Mouse (Mus musculus): ENCODE measurements around the gene Gm17571. TPM values are rescaled to one million over a fixed set of nuclear protein-coding genes. Genes with fewer than 3 reads are reported as not detected.

Gm17571 gene
- total and polyA plus RNA-seq, 3 experiments: not detected

DNA sequence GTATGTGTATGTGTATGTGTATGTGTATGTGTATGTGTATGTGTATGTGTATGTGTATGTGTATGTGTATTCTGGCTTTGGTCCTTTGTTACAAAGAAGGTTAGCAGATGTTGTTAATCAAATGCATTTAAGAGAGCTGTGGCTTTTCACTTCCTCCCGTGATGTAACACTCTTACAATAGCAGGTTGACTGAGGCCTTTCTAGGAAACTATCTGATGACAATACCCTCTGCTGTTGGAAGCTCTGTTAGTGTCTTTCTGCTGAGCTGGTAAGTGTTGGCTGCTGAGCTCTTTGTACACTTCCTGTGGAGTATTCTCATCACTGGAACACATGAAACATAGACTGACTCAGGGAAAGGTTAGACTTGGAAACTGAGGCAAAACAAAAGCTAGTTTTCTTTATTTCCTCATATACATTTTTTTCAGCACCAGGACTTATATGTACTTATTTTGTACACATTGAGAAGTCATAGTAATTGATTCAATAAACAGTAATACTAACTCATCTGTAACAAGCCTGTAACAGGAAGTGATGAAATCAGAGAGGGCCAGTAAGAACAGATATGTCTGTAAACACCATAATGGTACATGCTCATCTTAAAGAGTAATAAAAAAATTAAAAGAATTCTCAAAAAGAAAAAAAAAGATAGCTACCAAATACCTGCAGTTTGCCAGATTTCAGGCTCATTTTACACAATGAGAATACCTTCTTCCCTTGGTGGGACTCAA lies 2.9 kb downstream of the Gm17571 start:
- Histone ChIP-seq H3K9ac (ENCODE audit: control insufficient read depth, low read depth, low read length, poor library complexity, severe bottlenecking) (no peak overlapping the region), H3K27ac (ENCODE audit: control insufficient read depth, low read depth, low read length) (no peak overlapping the region; the same call in 1 of the 2 replicates), H3K79me2 (ENCODE audit: control insufficient read depth, insufficient read depth, low read length, poor library complexity) (no peaks in the 10 kb centered on the region), H3K4me1 (ENCODE audit: control insufficient read depth in 1 of 2, insufficient read depth in 2 of 2, low read length in 2 of 2) (peaks cover 0 to 6% of the 10 kb centered on the region in 2 experiments; a peak in 1 of 4 replicates), H3K36me3 (ENCODE audit: control insufficient read depth in 1 of 2, insufficient read depth in 2 of 2, low read length in 2 of 2) (peaks cover 0 to 2% of the 10 kb centered on the region in 2 experiments; a peak in 1 of 4 replicates), H3K9me3 (replicated peaks; ENCODE audit: insufficient read depth, low read length) (no peaks in the 10 kb centered on the region), H3K4me3 (ENCODE audit: control insufficient read depth in 1 of 2, insufficient read depth in 1 of 2, low read depth in 2 of 2, low read length in 2 of 2) (no peak overlapping the region), H3K27me3 (ENCODE audit: control insufficient read depth in 1 of 2, insufficient read depth in 2 of 2, low read length in 2 of 2) (no peaks in the 10 kb centered on the region)
- peak; percentile 51 for DNase-seq (ENCODE audit: low read depth, low spot score)
- TF ChIP-seq TCF12 (IDR thresholded peaks at IDR 0.05; ENCODE audit: low read depth, low read length) (peak; percentile 20; the same call in 1 of the 2 replicates), MYB (IDR thresholded peaks at IDR 0.05; ENCODE audit: low read depth, low read length) (no peak), ZMIZ1 (IDR thresholded peaks at IDR 0.05; ENCODE audit: low read depth, low read length) (no peak), RAD21 (IDR thresholded peaks at IDR 0.05; ENCODE audit: low read depth, low read length) (no peak), MXI1 (IDR thresholded peaks at IDR 0.05; ENCODE audit: low read depth, low read length) (no peak), ETS1 (IDR thresholded peaks at IDR 0.05; ENCODE audit: low read depth, low read length) (peak; percentile 36; the same call in 1 of the 2 replicates), MAFK (IDR thresholded peaks at IDR 0.05; ENCODE audit: borderline replicate concordance, low read depth, low read length) (0 out of 2 replicates have a peak, but pooled peaks have one; percentile 21), ZKSCAN1 (IDR thresholded peaks at IDR 0.05; ENCODE audit: low read depth, low read length) (no peak)

DNA sequence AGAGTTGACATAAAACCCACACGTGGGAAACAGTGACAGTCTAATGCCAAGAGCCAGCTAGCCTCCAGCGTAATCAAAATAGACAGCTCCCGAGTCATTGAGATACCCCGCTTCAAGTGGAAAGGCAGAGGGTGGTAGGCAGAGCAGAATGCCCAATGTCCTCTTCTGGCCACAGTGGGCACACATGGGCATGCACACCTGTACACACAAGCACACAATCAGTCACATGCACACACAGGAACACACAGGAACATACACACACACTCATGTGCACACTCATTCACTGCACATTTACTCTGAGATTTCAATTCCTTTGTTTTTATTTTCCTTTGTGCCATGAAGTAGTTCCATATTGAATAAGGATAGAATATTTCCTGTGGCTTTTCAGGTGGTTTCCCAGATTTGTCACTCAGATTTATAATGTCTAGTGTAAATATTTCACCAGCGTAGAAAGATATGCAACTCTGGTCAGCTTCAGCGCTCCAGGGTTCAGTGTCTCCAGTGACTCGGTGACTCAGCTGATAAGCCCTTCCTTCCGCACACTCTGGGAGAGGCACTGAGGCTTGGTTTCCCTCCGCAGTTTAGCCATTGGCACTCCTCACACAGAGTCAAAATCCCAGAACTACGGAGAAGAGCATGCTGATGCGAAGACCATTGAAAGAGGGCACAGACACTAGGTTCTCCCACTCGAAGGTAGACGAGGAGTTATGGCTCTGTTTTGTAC lies 4.4 kb downstream of the Gm17571 start:
- H3K4me3 ChIP-seq (ENCODE audit: control insufficient read depth in 1 of 2, insufficient read depth in 1 of 2, low read depth in 2 of 2, low read length in 2 of 2): no peak overlapping the region
- H3K27me3 ChIP-seq (ENCODE audit: control insufficient read depth in 1 of 2, insufficient read depth in 2 of 2, low read length in 2 of 2): no peaks in the 10 kb centered on the region
- no peaks in the 10 kb centered on the region for H3K9me3 ChIP-seq (replicated peaks; ENCODE audit: insufficient read depth, low read length)
- TF ChIP-seq ZC3H11A (IDR thresholded peaks at IDR 0.05; ENCODE audit: low read depth, low read length): no peak
- no peak for TF ChIP-seq SIN3A (IDR thresholded peaks at IDR 0.05; ENCODE audit: low read length)
- TF ChIP-seq ZNF384 (IDR thresholded peaks at IDR 0.05; ENCODE audit: low read depth, low read length): no peak
- TF ChIP-seq NELFE (IDR thresholded peaks at IDR 0.05; ENCODE audit: low read depth, low read length): no peak
- DNase-seq (ENCODE audit: low read depth, low spot score): no peak
- peaks cover 0 to 2% of the 10 kb centered on the region in 2 experiments; a peak in 1 of 4 replicates for H3K36me3 ChIP-seq (ENCODE audit: control insufficient read depth in 1 of 2, insufficient read depth in 2 of 2, low read length in 2 of 2)
- H3K4me1 ChIP-seq (ENCODE audit: control insufficient read depth in 1 of 2, insufficient read depth in 2 of 2, low read length in 2 of 2): peaks cover 0 to 6% of the 10 kb centered on the region in 2 experiments; a peak in 1 of 4 replicates
- no peak overlapping the region for H3K9ac ChIP-seq (ENCODE audit: control insufficient read depth, low read depth, low read length, poor library complexity, severe bottlenecking)
- H3K79me2 ChIP-seq (ENCODE audit: control insufficient read depth, insufficient read depth, low read length, poor library complexity): no peaks in the 10 kb centered on the region
- no peak overlapping the region for H3K27ac ChIP-seq (ENCODE audit: control insufficient read depth, low read depth, low read length)

Data from MEL (cell line).